Mouse (Mus musculus) cerebellum, adult 11-12 months (tissue): ENCODE measurements around the gene Cma2.
A peak's percentile ranks its signal among the peaks of the same experiment; 100 is the strongest.
"Not testable (repeated sequence)": the region's sequence is repeated elsewhere in the genome, so short reads cannot be mapped to it uniquely, and the experiment has no call there.

Experiments
- DNase-seq: peaks from one replicate; pipeline ENCODE4 v3.0.0; 2022

The Cma2 gene

DNA sequence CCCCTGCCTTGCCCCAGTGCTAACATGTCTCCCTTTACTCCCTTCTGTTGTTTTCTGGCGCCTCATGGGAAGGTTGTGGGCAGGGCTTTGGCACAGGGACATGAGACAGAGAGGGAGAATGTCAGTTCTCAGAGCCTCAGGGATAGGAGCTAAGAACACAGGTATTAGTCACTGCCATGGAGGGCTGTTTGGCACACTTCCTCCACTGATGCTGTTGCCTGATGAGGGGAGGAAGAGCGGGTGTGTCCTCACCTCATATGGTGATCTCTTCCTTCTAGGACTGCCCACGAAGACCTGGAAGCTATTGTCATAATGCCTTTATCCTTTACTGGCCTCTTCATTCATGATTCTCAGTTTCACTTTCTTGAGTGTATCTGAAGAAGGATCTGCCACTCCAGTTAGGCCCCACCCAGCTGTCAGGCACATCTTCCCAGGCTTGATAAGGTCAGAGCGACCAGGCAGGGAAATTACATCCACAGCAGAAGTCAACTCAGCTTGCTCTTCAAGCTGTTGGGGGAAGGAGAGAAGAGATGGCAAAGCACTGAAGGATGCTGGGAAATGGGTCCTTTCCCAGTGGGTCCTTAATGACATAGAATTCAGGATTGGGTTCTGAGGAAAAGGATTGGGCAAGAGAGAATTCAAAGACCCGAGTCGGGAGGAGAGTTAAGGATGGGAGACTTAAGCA, at the start of gene Cma2:
Gene Cma2, plus strand, starts transcription at position 635 of the 685 bp plus-strand sequence.
- DNase-seq, result no peak

DNA sequence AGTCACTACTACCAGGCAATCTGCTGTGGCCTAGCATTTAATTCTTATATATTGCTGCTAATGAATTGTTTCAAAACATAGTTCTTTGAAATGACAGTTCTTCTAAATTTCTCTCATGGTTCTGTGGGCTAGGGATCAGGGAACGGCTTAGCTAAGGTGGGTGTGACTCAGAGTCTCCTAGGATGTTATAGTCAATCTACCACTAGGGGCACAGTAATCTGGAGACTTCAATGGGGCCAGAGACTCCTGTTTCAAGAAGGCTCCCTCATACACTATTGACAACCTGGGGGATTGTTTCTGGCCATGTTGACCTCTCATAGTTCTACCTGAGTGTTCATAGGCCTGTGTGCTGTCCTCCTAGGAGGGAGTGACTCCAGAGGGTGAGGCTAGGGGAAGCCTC, 45.3 kb upstream of the Cma2 start:
- DNase-seq, result no peak

DNA sequence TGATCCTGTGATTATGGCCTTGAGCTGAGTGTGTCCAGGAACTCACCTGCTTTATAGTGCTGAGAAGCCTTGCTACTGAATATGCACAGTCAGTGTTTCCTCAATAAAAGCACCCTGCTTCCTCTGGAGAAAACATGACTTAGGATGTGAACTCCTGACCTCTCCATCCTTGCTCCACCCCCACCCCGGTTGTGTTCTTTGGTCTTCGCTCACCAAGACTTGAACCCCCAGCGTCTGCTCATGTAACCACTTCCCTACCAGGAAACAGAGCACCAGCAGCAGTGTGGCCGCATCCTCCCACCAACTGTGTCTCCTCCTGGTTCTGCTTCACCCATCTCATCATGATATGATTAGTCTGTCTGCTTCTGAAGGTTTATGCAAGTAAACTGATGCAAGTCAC, 37.4 kb upstream of the Cma2 start:
- no peak for DNase-seq

GRCm38 (mm10) chr14:55918240-55919082, 32.3 kb upstream of the Cma2 start:
- DNase-seq, result peak; percentile 70

DNA sequence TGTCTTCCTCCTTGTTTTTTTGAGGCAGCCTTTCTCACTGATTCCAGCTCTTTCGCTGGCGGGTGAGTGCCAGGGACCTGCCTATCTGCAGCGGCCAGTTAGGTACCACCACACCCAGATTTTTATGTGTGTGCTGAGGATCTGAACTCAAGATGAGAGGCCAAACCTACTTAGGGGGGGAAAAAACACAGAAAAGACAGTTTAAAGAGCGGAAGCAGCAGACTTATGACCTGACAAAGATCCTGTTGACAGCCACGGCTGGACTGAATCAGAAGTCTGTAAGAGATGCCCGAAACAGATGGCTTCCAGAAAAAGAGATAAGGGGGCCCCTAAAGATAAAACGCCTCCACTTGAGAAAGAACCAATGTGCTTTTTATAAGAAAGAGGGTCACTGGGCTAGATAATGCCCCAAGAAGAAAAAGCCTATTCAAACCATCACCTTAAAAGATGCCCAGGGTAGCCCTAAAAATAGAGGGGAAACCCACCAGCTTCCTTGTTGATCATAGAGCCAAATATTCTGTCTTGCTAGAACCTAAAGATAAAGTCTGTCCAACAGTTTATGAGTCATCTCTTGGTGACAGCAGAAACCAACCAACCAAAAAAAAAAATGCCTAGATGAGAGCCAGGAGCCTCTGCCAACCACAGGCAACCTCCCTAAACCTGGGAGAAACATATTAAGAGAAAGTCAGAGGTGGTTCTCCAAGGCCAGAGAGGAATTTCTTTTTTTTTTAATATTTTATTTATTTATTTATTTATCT, 28.1 kb upstream of the Cma2 start:
- no peak for DNase-seq

GRCm38 (mm10) chr14:55926847-55927246, 23.9 kb upstream of the Cma2 start:
- no peak for DNase-seq

- DNase-seq, result no peak
Observed at GRCm38 (mm10) chr14:55929263-55929997, 21.4 kb upstream of the Cma2 start.

DNA sequence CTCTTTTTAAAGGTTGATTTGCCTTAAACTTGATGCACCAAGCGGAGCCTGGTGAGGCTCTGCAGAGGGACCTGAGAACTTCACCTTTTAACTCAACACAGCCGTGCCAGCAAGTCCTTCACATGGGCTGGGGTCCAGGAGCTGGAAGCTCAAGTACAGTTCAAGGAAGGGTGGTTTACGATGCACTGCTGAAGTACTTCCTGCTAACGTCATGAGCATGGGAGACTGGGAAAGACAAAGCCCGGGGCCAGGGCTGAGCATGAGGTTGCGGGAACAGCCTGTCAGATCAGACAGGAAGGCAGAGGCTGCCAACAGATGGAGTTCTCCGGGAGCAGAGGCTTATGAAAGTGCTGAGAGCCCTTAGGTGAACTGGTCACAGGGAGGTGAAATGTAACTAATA, 17.2 kb upstream of the Cma2 start:
- DNase-seq, result no peak

GRCm38 (mm10) chr14:55940070-55940800, 10.5 kb upstream of the Cma2 start:
- peak; percentile 28 for DNase-seq

- DNase-seq, result no peak
Observed at GRCm38 (mm10) chr14:55943601-55944000, 7.2 kb upstream of the Cma2 start.

DNA sequence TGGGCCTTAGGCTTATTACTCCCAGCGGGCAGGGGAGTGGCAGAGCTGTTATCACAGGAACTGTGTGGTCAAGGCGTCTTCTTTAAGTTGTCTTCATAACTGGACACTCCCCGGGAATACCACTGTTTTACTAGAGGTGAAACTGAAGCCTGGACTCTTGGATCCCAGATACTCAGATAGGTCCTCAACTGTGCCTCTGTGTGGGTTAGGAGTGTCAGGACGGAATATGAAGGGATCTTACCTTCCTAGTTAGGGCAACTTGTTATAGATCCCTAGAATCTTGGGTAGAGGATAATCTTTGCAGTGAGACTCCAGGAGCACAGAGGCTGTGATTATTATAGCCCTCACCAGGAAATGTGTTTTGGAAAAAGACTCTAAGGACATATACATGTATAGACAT, 6.2 kb upstream of the Cma2 start, which contains the start of gene Cma1:
Gene Cma1, minus strand, starts transcription at position 101 of the 400 bp plus-strand sequence.
- DNase-seq, result no peak

DNA sequence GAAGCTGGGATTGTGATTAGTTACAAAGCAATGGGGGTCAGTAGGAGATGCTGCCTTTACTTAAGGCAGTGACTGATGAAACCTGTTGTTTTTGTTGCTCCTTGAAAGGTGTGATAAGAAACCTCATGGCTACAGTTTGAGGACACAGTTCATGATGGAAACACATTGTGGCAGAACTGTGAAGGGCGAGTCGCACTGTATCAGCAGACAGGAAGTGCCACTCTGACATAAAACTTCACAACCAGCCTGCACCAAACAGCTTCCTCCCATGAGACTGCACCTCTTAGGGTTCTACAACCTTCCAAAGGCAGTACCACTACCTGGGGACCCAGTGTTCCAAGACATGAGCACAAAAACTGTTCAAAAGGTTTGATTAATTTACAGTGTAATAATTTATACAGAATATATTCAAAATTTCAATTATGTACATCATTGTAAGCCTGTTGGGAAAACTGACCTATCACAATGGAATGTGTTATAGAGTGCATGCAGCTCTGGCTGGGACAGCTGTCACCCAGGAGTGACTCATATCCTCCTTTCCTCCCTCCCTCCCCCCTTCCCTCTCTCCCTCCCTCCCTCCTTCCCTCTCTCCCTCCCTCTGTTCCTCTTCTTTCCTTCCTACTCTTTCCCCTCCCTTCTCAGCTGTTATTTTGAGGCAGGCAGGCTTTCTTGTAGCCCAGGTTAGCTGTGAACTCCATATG, 4.4 kb upstream of the Cma2 start:
- no peak for DNase-seq

- DNase-seq, result no peak
Observed at GRCm38 (mm10) chr14:55963263-55963662, 12.5 kb downstream of the Cma2 start.

DNA sequence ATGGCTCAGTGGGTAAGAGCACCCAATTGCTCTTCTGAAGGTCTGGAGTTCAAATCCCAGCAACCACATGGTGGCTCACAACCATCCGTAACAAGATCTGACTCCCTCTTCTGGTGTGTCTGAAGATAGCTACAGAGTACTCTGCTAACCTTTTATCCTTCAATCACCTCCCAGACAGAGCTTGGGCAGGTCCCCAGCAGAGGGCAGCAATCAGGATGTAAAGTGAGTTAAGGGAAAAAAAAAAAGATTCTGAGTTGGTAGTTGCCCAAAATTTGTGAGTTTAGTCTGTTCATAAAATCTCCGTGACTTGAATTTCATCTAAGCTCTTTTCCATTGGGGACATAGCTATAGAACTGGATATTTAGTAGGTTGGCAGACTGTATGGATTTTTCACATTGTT, 13.1 kb downstream of the Cma2 start:
- DNase-seq, result not testable (repeated sequence)

DNA sequence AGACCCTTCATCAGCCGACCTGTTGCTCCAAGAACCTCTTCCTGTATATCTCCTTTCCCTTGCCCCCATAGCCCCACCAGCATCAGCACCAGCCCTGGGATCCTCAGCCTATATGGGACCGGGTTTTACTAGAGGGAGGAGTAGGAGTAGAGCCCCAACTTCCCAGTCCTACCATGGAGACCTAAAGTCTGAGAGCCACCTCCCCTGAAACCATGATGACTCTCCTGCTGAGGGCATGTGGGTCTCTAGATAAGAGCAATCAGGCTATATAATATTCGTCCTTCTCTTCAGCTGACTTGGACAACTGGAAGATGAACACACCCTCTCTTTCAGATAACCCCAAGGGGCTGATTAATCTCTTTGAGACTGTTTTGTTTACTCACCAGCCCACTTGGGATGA, 36.7 kb downstream of the Cma2 start:
- not testable (repeated sequence) for DNase-seq

- no peak for DNase-seq
Observed at GRCm38 (mm10) chr14:56013147-56013546, 62.4 kb downstream of the Cma2 start.

DNA sequence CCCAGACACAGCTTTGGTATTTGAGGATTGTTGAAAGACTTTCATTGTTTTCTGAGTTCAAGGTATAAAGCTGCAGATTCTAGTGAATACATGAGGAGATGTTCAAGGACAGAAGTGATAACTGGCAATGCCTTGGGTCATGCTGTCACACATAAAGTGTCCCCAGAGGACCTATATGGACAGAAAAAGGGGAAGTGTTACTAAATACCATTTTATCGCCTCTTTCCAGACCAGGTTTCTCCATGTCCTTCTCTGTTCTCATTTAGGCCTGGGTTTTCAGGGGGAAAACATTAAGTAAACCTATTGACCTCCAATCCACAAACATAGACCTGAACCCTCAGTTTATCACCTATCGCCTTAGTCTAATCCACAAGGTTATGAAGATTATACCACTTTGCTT, 63.1 kb downstream of the Cma2 start:
- no peak for DNase-seq

- not testable (repeated sequence) for DNase-seq
Observed at GRCm38 (mm10) chr14:56017671-56018070, 66.9 kb downstream of the Cma2 start, which contains the start of gene Mcpt1. TSS of gene Mcpt1 (plus strand) at chr14:56017971.

GRCm38 (mm10) chr14:56019446-56019845, 68.7 kb downstream of the Cma2 start:
- no peak for DNase-seq

GRCm38 (mm10) chr14:56021305-56021704, 70.5 kb downstream of the Cma2 start:
- DNase-seq, result not testable (repeated sequence)
